Mouse (Mus musculus): Measurements from ENCODE around the gene Morn4. TPM values are rescaled to one million over a fixed set of nuclear protein-coding genes. Genes with fewer than 3 reads are reported as not detected.

Gene Morn4
- 154 and 162 TPM in 2 replicates for polyA plus RNA-seq (2015; fragmentation: Nextera tagmentation; extraction: Ambion mirVana)

DNA sequence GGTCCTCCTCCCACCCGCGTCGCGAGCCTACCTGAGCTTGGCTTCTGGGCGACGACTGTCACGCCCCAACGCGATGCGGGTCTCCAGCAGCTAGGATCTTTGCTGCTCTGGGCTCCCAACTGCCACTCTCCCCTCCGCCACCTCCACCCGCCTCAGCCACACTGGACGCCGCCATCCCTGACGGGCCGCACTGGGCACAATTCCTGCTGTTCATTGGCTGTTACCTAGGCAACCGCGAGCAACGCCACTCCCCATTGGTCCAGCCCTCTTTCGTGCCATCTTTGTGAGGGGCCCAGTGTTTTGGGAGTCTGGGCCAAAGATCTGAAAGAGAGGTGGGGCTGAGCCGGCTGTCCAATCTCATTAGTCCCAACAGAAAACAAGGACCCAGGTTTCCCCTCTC, at the start of gene Morn4:
Gene Morn4 (minus strand): TSS at position 192 of the 400 bp plus-strand sequence.
- Histone ChIP-seq H3K9ac (peak within 1 kb of the TSS; percentile 80), H3K4me2 (peak within 1 kb of the TSS; percentile 92), H3K27me3 (replicated peaks) (no peaks in the 10 kb centered on the region), H3K27ac (peak within 1 kb of the TSS; percentile 85), H3K9me3 (no peaks in the 10 kb centered on the region), H3K4me1 (peaks cover 26% of the 10 kb centered on the region), H3K36me3 (replicated peaks) (no peaks in the 10 kb centered on the region), H3K4me3 (peak within 1 kb of the TSS; percentile 74)
- WGBS, result under 1% methylated on average over 21 of the region's 21 CpGs
- peak; percentile 85 for ATAC-seq (replicated peaks)

DNA sequence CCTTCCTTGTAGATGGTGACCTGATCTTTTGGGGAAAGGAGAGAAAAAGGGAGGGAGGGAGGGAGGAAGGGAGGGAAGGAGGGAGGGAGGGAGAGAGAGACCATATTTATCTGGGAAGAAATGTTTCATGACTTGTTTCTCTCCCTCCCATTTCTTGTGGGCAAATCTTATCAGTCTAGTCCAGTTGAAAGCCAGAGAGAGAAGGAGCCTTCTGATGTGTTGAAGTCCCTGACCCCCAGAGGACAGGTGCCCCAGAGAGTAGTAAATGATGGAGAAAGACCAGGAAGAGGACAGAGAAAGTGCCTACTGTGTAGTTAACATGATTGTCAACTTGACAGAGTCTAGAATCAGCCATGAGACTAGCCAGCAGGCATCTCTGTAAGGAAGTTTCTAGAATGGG, 48.9 kb upstream of the Morn4 start:
- Histone ChIP-seq H3K9ac (no peak overlapping the region), H3K36me3 (replicated peaks) (no peaks in the 10 kb centered on the region), H3K4me1 (peaks cover 1% of the 10 kb centered on the region), H3K4me2 (no peak overlapping the region), H3K27ac (no peak overlapping the region), H3K27me3 (replicated peaks) (0 out of 2 replicates have a peak, but pooled peaks cover 5% of the 10 kb centered on the region), H3K4me3 (no peak overlapping the region), H3K9me3 (no peaks in the 10 kb centered on the region)
- ATAC-seq (replicated peaks), result no peak

DNA sequence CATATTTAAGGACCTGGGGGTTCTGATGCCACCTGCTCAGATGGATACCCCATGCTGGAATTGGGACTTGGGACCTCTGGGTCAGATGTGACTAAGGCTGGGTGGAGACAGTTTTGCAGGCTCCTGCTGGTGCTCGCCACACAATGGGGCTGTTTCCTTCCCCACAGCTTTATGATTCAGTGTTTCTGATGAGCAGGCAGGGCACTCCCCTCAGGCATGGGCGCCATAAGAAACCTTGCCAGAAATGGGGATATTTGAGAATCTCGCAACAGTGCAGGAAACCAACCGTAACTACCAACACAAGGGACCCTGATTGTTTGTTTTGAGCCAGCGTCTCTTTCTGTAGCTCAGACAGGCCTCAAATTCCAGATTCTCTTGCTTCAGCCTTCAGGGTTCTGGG, 44.9 kb upstream of the Morn4 start:
- Histone ChIP-seq H3K36me3 (replicated peaks) (no peaks in the 10 kb centered on the region), H3K9me3 (no peaks in the 10 kb centered on the region), H3K27me3 (replicated peaks) (0 out of 2 replicates have a peak, but pooled peaks cover 10% of the 10 kb centered on the region), H3K9ac (no peak overlapping the region), H3K4me1 (peaks cover 21% of the 10 kb centered on the region), H3K4me2 (no peak overlapping the region), H3K4me3 (no peak overlapping the region), H3K27ac (no peak overlapping the region)
- WGBS, result 69% methylated on average over 5 of the region's 5 CpGs
- ATAC-seq (replicated peaks), result no peak

DNA sequence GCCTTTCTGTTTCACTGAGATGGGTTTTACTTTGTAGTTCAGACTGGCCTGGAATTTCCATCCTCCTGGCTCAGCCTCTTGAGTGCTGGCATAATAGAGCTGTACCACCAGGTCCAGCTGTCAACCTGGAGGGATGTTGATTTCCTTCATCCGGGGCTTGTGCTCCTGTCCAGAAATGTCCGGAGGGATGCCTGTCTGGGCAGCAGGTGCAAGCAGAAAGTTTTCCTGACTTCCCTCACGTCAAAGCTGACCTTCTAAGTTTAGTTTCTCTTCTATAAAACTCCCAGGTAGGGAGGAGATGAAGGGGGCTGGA, 44.1 kb upstream of the Morn4 start:
- H3K4me3 ChIP-seq, result no peak overlapping the region
- no peaks in the 10 kb centered on the region for H3K9me3 ChIP-seq
- H3K27me3 ChIP-seq (replicated peaks), result 0 out of 2 replicates have a peak, but pooled peaks cover 10% of the 10 kb centered on the region
- no peak for ATAC-seq (replicated peaks)
- no peaks in the 10 kb centered on the region for H3K36me3 ChIP-seq (replicated peaks)
- WGBS, result 58% methylated on average over 3 of the region's 3 CpGs
- H3K4me1 ChIP-seq, result peaks cover 21% of the 10 kb centered on the region
- H3K27ac ChIP-seq, result no peak overlapping the region
- H3K9ac ChIP-seq, result no peak overlapping the region
- no peak overlapping the region for H3K4me2 ChIP-seq

DNA sequence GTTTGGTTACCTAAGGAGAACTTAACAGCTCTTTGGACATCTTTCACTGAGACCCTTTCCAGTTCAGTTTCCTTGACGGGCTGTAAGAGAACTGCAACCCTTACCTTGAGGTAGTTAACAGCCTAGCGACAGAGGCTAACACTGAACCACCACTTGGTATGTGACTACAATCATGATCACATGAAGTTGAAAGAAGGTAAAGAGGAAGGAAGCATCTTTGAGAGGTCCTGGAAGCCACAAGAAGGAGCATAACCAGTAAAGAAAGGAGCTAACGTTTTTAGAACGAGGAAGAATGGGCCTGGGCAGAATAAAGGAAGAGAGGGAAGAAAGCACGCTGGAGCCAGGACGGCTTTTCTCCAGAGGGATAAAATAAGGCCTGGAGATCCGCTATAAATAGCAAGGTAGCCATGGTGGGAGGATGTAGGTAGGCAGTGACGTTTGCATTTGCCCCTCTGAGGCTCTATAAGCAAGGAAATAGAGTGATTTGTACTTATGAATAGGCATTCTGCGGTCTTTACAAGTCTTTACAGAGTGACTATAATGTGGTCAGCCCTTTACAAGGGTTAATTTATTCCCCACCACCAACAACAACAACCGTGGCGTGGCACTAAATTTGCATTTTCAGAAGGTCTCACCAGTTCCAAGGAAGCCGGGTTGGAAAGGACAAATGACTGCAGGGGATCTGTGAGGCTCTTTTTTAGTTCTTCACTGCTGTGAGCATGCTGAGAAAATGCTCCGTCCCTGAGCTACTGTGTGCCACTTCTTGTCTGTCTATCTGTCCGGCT, 43.5 kb upstream of the Morn4 start:
- Histone ChIP-seq H3K9me3 (no peaks in the 10 kb centered on the region), H3K4me1 (peaks cover 21% of the 10 kb centered on the region), H3K27me3 (replicated peaks) (0 out of 2 replicates have a peak, but pooled peaks cover 10% of the 10 kb centered on the region), H3K9ac (peak overlapping the region; percentile 62), H3K27ac (peak overlapping the region; percentile 60), H3K36me3 (replicated peaks) (0 out of 2 replicates have a peak, but pooled peaks cover under 1% of the 10 kb centered on the region), H3K4me3 (peak overlapping the region; percentile 66), H3K4me2 (peak overlapping the region; percentile 99)
- WGBS, result 18% methylated on average over 14 of the region's 14 CpGs
- ATAC-seq (replicated peaks), result no peak

DNA sequence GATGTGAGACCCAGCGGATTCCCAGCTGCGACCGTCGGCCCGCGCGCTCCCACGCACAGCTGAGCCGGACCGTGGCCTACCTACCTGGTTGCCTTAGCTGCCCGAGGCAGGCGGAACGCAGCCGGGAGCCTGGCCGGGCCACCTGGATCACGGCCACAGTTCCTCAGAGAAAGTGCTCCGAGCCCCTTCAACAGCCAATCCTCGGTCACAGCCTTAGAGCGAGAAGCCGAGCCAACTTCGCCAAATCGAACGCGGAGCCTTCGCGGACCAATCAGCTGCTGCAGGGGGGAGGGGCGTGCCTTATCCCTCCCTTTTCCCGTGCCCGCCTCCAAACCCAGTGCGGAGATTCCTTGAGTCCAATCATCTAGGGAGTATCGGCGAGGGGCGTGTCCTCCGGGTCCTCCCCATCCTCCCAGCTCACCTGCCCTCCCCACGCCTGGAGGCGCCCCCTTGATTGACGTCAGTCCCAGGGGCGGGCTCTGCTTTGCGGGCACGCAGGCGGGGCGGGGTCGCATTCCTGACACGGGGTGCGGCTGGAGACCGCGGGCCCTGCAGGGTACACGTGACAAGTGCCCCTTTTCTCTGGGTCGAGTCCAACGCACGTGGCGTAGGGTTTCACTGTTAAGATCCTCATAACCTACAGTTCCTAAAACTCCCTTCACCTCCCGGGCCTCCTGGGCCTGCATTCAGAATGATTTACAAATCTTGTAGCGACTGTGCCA, 42.8 kb upstream of the Morn4 start, which contains the start of gene Avpi1:
Gene Avpi1 (minus strand): TSS at position 273 of the 722 bp plus-strand sequence.
- Histone ChIP-seq H3K4me3 (peak within 1 kb of the TSS; percentile 66), H3K27me3 (replicated peaks) (0 out of 2 replicates have a peak, but pooled peaks cover 10% of the 10 kb centered on the region), H3K4me1 (peaks cover 21% of the 10 kb centered on the region), H3K27ac (peak within 1 kb of the TSS; percentile 60), H3K9ac (peak within 1 kb of the TSS; percentile 62), H3K9me3 (no peaks in the 10 kb centered on the region), H3K36me3 (replicated peaks) (0 out of 2 replicates have a peak, but pooled peaks cover 4% of the 10 kb centered on the region), H3K4me2 (peak within 1 kb of the TSS; percentile 99)
- WGBS, result under 1% methylated on average over 54 of the region's 54 CpGs
- ATAC-seq (replicated peaks), result peak; percentile 97

DNA sequence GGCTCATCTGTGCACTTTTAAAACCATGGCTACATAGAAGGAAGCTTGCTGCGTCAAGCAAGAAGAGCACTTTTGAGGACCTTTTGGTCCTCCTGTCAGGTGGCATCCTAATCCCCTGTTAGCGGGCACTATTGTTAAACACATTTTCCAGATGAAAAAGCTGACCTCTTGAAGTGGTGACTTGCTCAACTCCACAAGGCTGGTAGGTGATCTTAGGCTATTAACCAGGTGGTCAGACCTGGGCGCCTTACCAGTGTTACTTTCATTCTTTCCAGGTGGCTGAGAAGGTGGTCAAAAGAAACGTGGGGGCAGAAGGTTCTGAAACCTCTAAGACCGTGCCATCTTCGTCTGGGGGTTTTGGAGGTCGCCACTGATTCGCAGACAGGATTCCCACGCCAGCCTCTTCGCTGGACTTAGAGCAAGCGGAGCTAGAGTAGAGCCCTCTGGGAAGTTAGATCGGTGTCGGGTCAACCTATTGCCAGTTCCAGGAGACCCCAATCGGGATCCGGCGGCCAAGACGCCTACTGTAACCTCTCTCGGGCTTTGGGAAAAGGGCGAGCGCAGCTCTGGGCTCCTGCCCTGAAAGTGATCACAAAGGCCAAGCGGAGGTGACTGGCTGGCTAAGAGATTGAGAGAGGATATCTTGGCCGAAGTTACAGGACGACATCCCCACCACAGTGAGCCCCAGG, 42.0 kb upstream of the Morn4 start:
- peak overlapping the region; percentile 62 for H3K9ac ChIP-seq
- 0 out of 2 replicates have a peak, but pooled peaks cover 6% of the 10 kb centered on the region for H3K36me3 ChIP-seq (replicated peaks)

DNA sequence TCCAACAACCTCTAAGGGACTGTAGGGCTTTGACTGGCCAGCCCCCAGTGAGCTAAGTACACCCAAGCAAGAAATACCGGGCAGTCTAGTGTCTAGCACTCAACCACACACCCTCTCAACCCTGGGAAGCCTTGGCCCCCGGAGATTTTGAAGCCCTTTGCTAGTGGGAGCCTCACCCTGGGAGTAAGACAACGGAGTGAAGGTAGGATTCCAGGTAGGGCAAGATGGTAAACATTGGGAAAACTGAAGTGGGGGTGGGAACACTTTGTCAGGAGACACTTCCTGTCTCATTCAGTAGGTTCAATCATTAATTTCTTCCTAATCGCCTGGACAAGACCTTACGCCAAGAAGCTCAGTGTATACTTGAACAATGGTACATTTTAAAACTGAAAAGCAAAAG, 40.9 kb upstream of the Morn4 start:
- 87% methylated on average over 5 of the region's 5 CpGs for WGBS
- ATAC-seq (replicated peaks), result no peak

More for the DNA sequence above, 42.0 kb upstream of the Morn4 start:
- Histone ChIP-seq H3K4me3 (peak overlapping the region; percentile 66), H3K9me3 (no peaks in the 10 kb centered on the region), H3K4me1 (peaks cover 21% of the 10 kb centered on the region), H3K27ac (peak overlapping the region; percentile 58; the same call in 1 of the 2 replicates), H3K4me2 (peak overlapping the region; percentile 99), H3K27me3 (replicated peaks) (0 out of 2 replicates have a peak, but pooled peaks cover 10% of the 10 kb centered on the region)
- ATAC-seq (replicated peaks), result no peak
- WGBS, result 5% methylated on average over 23 of the region's 23 CpGs

DNA sequence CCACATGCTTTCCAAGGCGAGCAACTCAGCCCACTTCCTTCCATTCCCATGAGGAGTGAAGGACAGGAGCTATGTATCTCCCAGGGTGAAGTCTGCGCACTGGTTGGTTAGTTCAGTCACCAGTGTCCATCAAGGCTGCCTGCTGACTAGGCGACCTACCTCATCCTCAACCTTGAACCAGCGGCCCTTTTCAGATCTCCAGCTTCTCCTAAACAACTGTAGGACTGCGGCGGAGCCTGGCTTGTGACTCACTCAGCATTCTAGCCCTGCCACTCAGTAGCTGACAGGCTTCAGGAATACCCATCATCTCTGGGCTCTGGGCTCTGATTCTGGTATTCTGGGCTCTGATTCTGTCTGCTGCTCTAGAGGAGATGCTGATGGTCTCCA, 40.1 kb upstream of the Morn4 start:
- Histone ChIP-seq H3K9me3 (no peaks in the 10 kb centered on the region), H3K27ac (no peak overlapping the region), H3K4me3 (no peak overlapping the region), H3K9ac (no peak overlapping the region), H3K27me3 (replicated peaks) (0 out of 2 replicates have a peak, but pooled peaks cover 10% of the 10 kb centered on the region), H3K4me1 (peaks cover 21% of the 10 kb centered on the region), H3K4me2 (no peak overlapping the region), H3K36me3 (replicated peaks) (peaks cover 11% of the 10 kb centered on the region)
- WGBS, result 89% methylated on average over 6 of the region's 6 CpGs
- ATAC-seq (replicated peaks), result no peak

More for the DNA sequence above, 40.9 kb upstream of the Morn4 start:
- no peak overlapping the region for H3K4me3 ChIP-seq
- no peak overlapping the region for H3K27ac ChIP-seq
- no peaks in the 10 kb centered on the region for H3K9me3 ChIP-seq
- H3K4me2 ChIP-seq, result no peak overlapping the region
- H3K4me1 ChIP-seq, result peaks cover 21% of the 10 kb centered on the region
- H3K9ac ChIP-seq, result no peak overlapping the region
- H3K27me3 ChIP-seq (replicated peaks), result 0 out of 2 replicates have a peak, but pooled peaks cover 10% of the 10 kb centered on the region
- H3K36me3 ChIP-seq (replicated peaks), result 0 out of 2 replicates have a peak, but pooled peaks cover 11% of the 10 kb centered on the region

DNA sequence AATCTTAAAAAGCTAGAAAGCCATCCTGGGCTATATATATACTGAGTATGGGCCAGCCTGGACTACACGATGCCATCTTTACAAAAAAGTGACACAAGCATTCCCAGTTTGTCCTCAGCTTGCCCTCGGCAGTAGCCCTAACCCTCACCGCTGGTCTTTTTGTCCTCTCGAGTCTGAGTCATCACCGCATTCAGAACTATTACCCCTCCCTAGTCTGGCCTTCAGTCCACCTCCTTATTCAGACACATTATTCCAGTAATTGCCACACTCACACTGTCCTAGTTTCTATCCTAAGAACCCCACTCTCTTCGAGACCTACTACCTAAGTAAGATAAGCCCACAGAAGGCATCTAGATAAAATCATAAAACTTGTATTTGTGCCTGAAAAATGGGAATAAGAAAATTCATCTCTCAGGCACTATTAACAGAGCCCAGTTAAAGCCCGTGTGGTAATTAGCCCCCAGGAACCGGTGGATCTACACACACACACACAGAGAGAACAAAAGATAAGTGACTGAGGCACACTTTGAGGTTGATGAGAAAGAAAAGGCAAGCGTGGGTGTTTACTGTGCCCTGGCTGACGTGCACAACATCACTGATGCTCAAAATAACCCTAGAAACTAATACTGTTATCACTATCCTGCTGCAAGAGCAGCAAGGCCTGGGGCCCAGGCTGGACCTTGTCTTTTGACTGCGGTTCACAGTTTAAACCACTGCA, 39.5 kb upstream of the Morn4 start:
- Histone ChIP-seq H3K27ac (no peak overlapping the region), H3K9me3 (no peaks in the 10 kb centered on the region), H3K9ac (no peak overlapping the region), H3K4me3 (no peak overlapping the region), H3K4me2 (no peak overlapping the region), H3K36me3 (replicated peaks) (peaks cover 16% of the 10 kb centered on the region), H3K27me3 (replicated peaks) (0 out of 2 replicates have a peak, but pooled peaks cover 10% of the 10 kb centered on the region), H3K4me1 (peaks cover 21% of the 10 kb centered on the region)
- WGBS, result 87% methylated on average over 11 of the region's 11 CpGs
- no peak for ATAC-seq (replicated peaks)

DNA sequence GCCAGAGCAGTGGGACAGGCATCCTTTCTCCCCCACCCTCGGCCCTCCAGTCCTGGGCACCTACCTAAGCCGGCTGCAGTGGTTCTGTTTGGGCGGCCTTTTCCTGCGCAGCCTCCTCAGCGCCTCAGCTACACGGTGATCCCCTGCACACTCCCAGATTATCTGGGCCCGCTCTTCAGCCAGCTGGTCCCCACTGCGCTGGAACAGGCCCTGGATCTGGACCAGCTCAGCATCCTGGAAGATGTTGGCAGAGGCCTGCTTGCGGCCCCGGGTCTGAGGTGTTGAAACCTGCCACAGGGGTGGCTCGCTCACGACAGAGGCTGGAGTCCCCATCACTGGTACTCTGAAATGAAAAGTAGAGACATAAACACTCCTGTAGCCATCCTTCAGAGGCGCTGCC, 38.5 kb upstream of the Morn4 start:
- no peak overlapping the region for H3K4me2 ChIP-seq
- H3K9me3 ChIP-seq, result no peaks in the 10 kb centered on the region
- peaks cover 25% of the 10 kb centered on the region for H3K36me3 ChIP-seq (replicated peaks)
- 86% methylated on average over 13 of the region's 13 CpGs for whole genome bisulfite sequencing
- no peak overlapping the region for H3K4me3 ChIP-seq
- no peak for ATAC-seq (replicated peaks)
- H3K9ac ChIP-seq, result no peak overlapping the region
- H3K27me3 ChIP-seq (replicated peaks), result 0 out of 2 replicates have a peak, but pooled peaks cover 6% of the 10 kb centered on the region
- peaks cover 16% of the 10 kb centered on the region for H3K4me1 ChIP-seq
- no peak overlapping the region for H3K27ac ChIP-seq

Measured in midbrain, embryonic 15.5 days (tissue).